Mouse (Mus musculus) intestine, embryonic 16.5 days (tissue): ENCODE measurements around the gene Rdh5. TPM values are rescaled to one million over a fixed set of nuclear protein-coding genes. Genes with fewer than 3 reads are reported as not detected.

Experiments used
- ATAC-seq: fragments of 200-750 bp; cut with Nextera tagmentation; 2 replicates; pipeline ENCODE4 v1.8.0; 2017; ENCODE audit warnings: moderate TSS enrichment, moderate library complexity
- H3K27ac ChIP-seq: fragments of 300-500 bp; sonication (generic); 2 replicates; pipeline ENCODE4 v1.5.1; 2014; ENCODE audit warnings: mild to moderate bottlenecking, low read length
- H3K27me3 ChIP-seq: fragments of 300-500 bp; sonication (generic); replicated peaks from 2 replicates; pipeline ENCODE4 v1.6.1; 2014; ENCODE audit warnings: low read length, control low read depth, mixed read lengths; ENCODE audit not compliant: control insufficient read depth, insufficient read depth
- H3K36me3 ChIP-seq: fragments of 300-500 bp; sonication (generic); 2 replicates; pipeline ENCODE4 v1.6.1; 2014; ENCODE audit warnings: low read length, control low read depth; ENCODE audit not compliant: control insufficient read depth, insufficient read depth
- H3K4me1 ChIP-seq: fragments of 300-500 bp; sonication (generic); 2 replicates; pipeline ENCODE4 v1.6.1; 2014; ENCODE audit warnings: low read length, control low read depth, mixed read lengths; ENCODE audit not compliant: control insufficient read depth, insufficient read depth
- H3K4me2 ChIP-seq: fragments of 300-500 bp; sonication (generic); 2 replicates; pipeline ENCODE4 v1.6.1; 2014; ENCODE audit warnings: low read depth, low read length, control low read depth
- H3K4me3 ChIP-seq: fragments of 300-500 bp; sonication (generic); 2 replicates; pipeline ENCODE4 v1.5.1; 2014; ENCODE audit warnings: mild to moderate bottlenecking, low read length
- H3K9ac ChIP-seq: fragments of 300-500 bp; sonication (generic); 2 replicates; pipeline ENCODE4 v1.6.1; 2014; ENCODE audit warnings: low read depth, low read length
- H3K9me3 ChIP-seq: fragments of 300-500 bp; sonication (generic); 2 replicates; pipeline ENCODE4 v1.6.1; 2016; ENCODE audit warnings: low read length, control low read depth; ENCODE audit not compliant: control insufficient read depth
- WGBS: fragments of 180-500 bp; shearing (Covaris S2); extraction: QIAGEN DNeasy Blood & Tissue Kit; methylation state at CpG from one replicate; pipeline ENCODE4 v1.1.7; 2014; 5-methylcytosine and 5-hydroxymethylcytosine counted together
- polyA plus RNA-seq: library from polyadenylated mRNA; unstranded; fragments of >200 nt; fragmentation: Nextera tagmentation; extraction: Ambion mirVana; gene quantifications from 2 replicates; pipeline ENCODE4 v1.2.1, GENCODE M21; 2015

Rdh5 gene
- polyA plus RNA-seq, 1 experiment from 2014 or later, result 18.6 TPM

DNA sequence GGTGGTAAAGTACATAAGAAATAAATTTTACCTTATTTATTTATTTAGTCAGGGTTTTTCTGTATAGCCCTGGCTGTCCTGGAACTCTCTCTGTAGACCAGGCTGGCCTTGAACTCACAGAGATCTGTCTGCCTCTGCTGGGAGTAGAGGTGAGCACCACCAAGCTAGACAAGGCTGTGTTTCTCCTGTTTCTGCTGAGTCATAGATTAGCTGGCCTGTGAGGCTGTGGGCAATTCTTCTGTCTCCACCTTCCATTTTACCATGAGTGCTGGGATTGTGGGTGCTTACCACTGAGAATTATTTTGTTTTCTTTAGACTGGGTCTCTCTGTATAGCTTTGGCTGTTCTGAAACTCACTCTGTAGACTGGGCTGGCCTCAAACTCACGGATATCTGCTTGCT, 21.3 kb downstream of the Rdh5 start:
- Histone ChIP-seq H3K4me1 (no peaks in the 10 kb centered on the region), H3K9me3 (no peaks in the 10 kb centered on the region), H3K27ac (no peak overlapping the region), H3K9ac (no peak overlapping the region), H3K36me3 (no peaks in the 10 kb centered on the region), H3K27me3 (peaks cover 6% of the 10 kb centered on the region), H3K4me2 (no peak overlapping the region), H3K4me3 (no peak overlapping the region)
- 77% methylated on average over 1 of the region's 1 CpGs for WGBS
- no peak for ATAC-seq

DNA sequence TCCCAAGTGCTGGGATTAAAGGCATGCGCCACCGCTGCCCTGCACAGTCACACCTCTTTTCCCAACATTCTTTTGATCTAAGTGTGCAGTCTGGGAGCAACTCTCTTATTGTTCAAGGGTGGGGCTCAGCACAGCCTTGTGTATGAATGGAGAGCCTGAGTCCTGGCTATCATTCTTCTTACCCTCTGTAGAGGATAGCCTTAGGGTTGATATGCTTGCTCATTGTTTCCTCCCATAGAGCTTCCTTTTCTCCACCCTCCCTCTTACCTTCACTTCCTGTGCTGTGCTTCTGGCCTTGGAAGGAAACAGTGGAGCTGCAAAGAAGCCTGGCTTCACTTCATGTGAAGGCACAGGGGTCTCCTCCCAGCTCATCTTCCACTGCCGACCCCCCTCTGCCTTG, 22.0 kb downstream of the Rdh5 start, which contains the start of gene Cd63:
TSS of gene Cd63 (plus strand) at position 292 of the 400 bp plus-strand sequence.
- Histone ChIP-seq H3K9me3 (no peaks in the 10 kb centered on the region), H3K9ac (no peak within 1 kb of the TSS), H3K27me3 (peaks cover 11% of the 10 kb centered on the region), H3K4me2 (no peak within 1 kb of the TSS), H3K4me1 (no peaks in the 10 kb centered on the region), H3K27ac (no peak within 1 kb of the TSS), H3K4me3 (no peak within 1 kb of the TSS), H3K36me3 (no peaks in the 10 kb centered on the region)
- 0 out of 2 replicates have a peak, but pooled peaks have one; percentile 47 for ATAC-seq
- WGBS, result 84% methylated on average over 3 of the region's 3 CpGs

DNA sequence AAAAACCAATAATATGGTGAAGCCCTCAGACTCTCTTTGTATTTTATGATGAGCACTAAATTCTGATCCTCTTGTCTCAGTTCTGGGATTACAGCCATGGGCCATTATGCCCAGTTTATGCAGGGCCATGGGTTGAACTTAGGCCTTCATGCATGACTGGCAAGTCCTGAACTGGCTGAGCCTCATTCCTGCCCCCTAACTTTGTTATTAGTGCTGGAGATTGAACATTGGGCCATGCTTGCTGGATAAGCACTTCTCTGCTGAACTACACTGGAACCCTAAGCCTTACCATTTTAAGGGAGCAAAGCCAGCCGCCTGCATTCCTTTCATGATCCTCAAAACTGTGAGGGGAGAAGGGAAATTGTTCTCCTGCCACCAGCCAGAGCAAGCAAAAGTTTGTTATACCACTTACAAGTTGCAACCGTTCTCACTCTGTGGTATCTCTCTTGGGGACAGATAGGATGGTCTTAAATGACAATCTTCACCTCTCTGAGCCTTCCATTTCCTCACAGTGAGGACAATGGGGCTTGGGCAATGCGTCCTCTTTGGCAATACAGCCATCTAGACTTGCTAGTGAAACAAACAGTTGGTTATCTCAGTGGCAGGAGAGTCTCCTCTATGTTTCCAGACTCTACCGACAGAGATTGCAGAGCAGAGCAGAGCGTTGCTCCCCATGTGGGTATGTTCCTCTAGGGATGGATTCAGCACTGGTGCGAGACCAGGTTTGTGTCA, 22.8 kb downstream of the Rdh5 start:
- H3K27me3 ChIP-seq, result peaks cover 11% of the 10 kb centered on the region
- no peak for ATAC-seq
- WGBS, result 77% methylated on average over 6 of the region's 6 CpGs
- H3K4me3 ChIP-seq, result no peak overlapping the region
- H3K36me3 ChIP-seq, result no peaks in the 10 kb centered on the region
- H3K9ac ChIP-seq, result no peak overlapping the region
- no peak overlapping the region for H3K27ac ChIP-seq
- no peaks in the 10 kb centered on the region for H3K9me3 ChIP-seq
- H3K4me1 ChIP-seq, result no peaks in the 10 kb centered on the region
- no peak overlapping the region for H3K4me2 ChIP-seq

DNA sequence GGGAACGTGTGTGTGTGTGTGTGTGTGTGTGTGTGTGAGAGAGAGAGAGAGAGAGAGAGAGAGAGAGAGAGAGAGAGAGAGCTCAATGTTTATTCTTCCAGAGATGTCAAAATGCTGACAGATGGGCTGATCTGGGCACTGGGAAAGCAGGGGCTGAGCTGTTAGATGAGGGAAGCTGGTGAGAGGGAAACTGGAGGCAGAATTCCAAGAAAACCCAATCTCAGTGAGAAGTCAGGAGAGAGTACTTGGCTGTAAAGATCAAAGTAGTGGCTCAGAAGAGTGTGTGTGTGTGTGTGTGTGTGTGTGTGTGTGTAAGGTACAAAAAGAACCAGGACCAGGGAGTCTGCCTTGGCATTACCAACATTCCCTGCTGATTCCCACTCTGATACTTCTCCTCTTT, 25.2 kb downstream of the Rdh5 start:
- H3K27me3 ChIP-seq, result peaks cover 11% of the 10 kb centered on the region
- no peaks in the 10 kb centered on the region for H3K4me1 ChIP-seq
- H3K9me3 ChIP-seq, result no peaks in the 10 kb centered on the region
- no peaks in the 10 kb centered on the region for H3K36me3 ChIP-seq
- no peak for ATAC-seq
- no peak overlapping the region for H3K9ac ChIP-seq
- no peak overlapping the region for H3K27ac ChIP-seq
- WGBS, result 16% methylated on average over 1 of the region's 1 CpGs
- no peak overlapping the region for H3K4me3 ChIP-seq
- H3K4me2 ChIP-seq, result no peak overlapping the region

DNA sequence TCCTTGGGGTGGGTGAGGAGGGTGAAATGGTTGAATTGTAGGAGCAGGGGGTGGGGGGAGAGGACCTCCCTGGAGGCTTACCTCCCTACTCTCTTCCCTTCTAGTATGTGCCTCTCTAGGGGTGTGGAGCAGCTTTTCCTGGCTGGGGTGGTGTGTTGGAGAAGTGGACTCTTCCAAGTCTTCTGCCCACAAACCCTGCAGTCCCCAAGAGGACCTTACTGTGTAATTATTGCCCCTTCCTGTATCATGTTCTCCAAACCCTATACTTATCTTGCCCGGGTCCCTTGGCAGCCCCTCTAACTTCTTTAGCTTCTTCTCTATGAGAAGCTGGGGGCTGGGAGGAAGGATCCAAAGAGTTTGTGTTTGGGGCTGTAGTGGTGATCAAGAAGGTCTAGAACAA, 25.9 kb downstream of the Rdh5 start:
- Histone ChIP-seq H3K27me3 (peaks cover 11% of the 10 kb centered on the region), H3K4me3 (no peak overlapping the region), H3K4me1 (0 out of 2 replicates have a peak, but pooled peaks cover 3% of the 10 kb centered on the region), H3K4me2 (no peak overlapping the region), H3K9ac (no peak overlapping the region), H3K27ac (no peak overlapping the region), H3K36me3 (no peaks in the 10 kb centered on the region), H3K9me3 (no peaks in the 10 kb centered on the region)
- WGBS, result 30% methylated on average over 1 of the region's 1 CpGs
- no peak for ATAC-seq

DNA sequence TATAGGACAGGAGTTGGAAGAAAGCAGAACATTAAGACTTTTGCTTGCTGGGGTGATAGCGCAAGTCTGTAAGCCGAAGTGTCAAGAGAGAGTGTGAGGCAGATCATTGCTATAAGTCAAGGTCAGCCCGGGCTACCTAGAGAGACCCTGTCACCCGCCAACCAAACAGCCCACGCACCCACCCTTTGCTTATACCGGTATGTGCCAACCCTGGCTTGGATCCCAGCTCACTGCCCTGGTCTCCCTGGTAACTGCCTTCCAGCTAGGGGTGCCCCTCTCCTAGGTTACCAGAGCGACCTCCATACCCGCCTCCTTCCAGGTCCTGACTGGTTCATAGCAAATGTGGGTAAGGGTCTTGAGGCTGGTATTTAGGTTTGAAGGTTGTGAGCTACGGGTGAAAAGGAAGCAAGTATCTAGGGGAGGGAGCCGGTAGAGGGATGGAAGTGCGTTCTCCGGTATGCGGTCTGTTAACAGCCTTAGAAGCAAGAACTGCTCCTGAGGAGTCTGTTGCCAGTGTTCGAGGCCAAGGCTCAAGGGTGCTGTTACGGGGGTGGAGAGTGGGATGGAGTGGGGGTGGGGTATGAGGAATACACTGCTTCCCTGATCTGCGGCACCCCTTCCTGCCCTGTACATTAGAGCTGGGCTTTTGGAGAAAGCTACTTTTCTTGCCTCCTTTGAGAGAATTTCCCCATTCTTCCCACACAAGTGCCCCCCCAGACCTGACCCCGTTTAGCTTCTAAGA, 26.6 kb downstream of the Rdh5 start:
- Histone ChIP-seq H3K27me3 (peaks cover 11% of the 10 kb centered on the region), H3K36me3 (no peaks in the 10 kb centered on the region), H3K27ac (no peak overlapping the region), H3K9me3 (no peaks in the 10 kb centered on the region), H3K9ac (no peak overlapping the region), H3K4me2 (peak overlapping the region; percentile 1; the same call in 1 of the 2 replicates), H3K4me1 (0 out of 2 replicates have a peak, but pooled peaks cover 3% of the 10 kb centered on the region), H3K4me3 (no peak overlapping the region)
- no peak for ATAC-seq
- WGBS, result 8% methylated on average over 17 of the region's 17 CpGs

DNA sequence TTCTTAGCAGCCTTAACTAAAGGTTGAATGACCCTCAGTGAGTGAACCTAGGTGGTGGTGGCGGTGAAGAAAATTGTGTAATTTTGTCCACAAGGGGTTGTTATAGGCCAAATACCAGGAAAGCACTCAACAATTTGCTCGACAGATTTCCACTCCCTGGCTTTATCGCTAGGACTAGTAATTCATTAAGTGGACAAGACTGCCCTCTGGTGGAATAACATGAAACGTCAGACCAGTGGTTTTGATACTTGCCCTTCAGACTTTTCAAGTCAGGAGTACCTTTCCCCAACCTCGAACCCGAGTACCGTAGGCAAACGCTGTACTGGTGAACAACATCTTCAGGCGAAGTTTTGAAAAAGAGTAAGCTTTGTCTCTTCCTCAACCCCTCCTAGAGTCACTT, 27.3 kb downstream of the Rdh5 start:
- no peaks in the 10 kb centered on the region for H3K36me3 ChIP-seq
- no peaks in the 10 kb centered on the region for H3K9me3 ChIP-seq
- H3K4me1 ChIP-seq, result peaks cover 6% of the 10 kb centered on the region
- no peak overlapping the region for H3K9ac ChIP-seq
- no peak overlapping the region for H3K27ac ChIP-seq
- 0% methylated on average over 9 of the region's 9 CpGs for WGBS
- H3K4me2 ChIP-seq, result peak overlapping the region; percentile 1; the same call in 1 of the 2 replicates
- peaks cover 11% of the 10 kb centered on the region for H3K27me3 ChIP-seq
- ATAC-seq, result peak; percentile 33; the same call in 1 of the 2 replicates
- H3K4me3 ChIP-seq, result no peak overlapping the region

DNA sequence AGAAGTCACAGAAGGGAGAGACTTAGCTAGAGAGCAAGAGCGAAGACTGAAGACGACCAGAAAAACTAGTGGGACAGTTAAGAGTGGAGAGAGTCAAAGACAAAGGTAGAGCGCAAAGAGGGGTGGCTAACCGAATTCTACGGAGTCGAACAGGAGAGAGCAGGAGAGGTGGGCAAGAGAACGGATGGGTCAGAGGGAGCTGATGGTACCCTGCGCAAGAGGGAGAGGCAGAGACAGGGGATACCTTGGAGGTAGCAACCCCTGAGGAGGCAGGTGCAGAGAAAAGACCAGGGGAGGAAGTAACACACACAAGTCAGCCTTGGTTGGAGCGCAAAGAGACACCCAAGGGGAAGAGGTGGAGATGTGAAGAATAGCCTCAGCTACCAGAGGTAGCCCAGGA, 30.4 kb downstream of the Rdh5 start:
- Histone ChIP-seq H3K27ac (peak overlapping the region; percentile 77; the same call in 1 of the 2 replicates), H3K36me3 (no peaks in the 10 kb centered on the region), H3K27me3 (peaks cover 11% of the 10 kb centered on the region), H3K4me3 (peak overlapping the region; percentile 79), H3K9me3 (no peaks in the 10 kb centered on the region), H3K4me2 (peak overlapping the region; percentile 95), H3K4me1 (peaks cover 25% of the 10 kb centered on the region), H3K9ac (peak overlapping the region; percentile 66)
- ATAC-seq, result 0 out of 2 replicates have a peak, but pooled peaks have one; percentile 4
- WGBS, result 4% methylated on average over 9 of the region's 9 CpGs

DNA sequence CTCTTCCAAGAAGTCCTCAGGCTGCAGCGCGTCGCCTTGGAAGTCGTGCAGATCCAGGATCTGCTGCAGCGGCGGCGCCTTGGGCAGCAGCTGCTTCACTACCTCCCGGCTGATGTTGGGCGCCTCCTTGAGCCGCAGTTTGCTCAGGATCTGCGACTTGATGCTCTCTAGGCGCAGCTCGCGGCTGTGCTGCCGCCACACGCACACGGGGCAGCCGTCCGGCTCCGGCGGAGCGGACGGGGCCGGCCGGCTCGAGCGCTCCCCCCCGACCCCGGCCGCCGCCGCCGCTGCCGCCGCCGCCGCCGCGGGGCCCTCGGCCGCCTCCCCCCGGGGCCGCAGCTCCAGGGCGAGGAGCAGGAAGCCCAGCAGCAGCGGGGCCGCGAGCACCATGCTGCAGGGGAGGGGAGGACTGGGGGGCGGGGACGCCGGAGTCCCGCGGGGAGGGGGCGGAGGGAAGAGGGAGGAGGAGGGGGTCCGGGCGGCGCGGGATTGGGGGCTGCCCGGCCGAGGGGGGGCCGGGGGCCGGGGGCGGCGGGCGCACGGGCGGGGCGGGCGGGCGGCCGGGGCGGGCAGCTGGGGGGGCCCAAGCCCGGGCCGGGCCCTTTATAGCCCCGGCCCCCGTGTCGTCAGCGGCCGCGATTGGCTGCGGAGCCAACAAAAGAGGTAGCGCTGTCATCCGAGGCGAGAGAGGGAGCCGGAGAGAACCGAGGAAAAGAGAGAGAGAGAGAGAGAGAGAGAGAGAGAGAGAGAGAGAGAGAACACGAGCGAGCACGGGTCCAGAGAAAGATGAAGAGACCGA, 31.2 kb downstream of the Rdh5 start, which contains the start of gene Gdf11:
TSS of gene Gdf11 (minus strand) at position 423 of the 799 bp plus-strand sequence.
- H3K9me3 ChIP-seq, result no peaks in the 10 kb centered on the region
- H3K36me3 ChIP-seq, result no peaks in the 10 kb centered on the region
- H3K4me1 ChIP-seq, result peaks cover 25% of the 10 kb centered on the region
- H3K27me3 ChIP-seq, result peaks cover 6% of the 10 kb centered on the region
- peak within 1 kb of the TSS; percentile 95 for H3K4me2 ChIP-seq
- under 1% methylated on average over 47 of the region's 89 CpGs for WGBS
- H3K9ac ChIP-seq, result peak within 1 kb of the TSS; percentile 66
- ATAC-seq, result peak; percentile 80
- peak within 1 kb of the TSS; percentile 79 for H3K4me3 ChIP-seq
- peak within 1 kb of the TSS; percentile 77 for H3K27ac ChIP-seq
